Mouse (Mus musculus): ENCODE data around the gene Gna15.

DNA sequence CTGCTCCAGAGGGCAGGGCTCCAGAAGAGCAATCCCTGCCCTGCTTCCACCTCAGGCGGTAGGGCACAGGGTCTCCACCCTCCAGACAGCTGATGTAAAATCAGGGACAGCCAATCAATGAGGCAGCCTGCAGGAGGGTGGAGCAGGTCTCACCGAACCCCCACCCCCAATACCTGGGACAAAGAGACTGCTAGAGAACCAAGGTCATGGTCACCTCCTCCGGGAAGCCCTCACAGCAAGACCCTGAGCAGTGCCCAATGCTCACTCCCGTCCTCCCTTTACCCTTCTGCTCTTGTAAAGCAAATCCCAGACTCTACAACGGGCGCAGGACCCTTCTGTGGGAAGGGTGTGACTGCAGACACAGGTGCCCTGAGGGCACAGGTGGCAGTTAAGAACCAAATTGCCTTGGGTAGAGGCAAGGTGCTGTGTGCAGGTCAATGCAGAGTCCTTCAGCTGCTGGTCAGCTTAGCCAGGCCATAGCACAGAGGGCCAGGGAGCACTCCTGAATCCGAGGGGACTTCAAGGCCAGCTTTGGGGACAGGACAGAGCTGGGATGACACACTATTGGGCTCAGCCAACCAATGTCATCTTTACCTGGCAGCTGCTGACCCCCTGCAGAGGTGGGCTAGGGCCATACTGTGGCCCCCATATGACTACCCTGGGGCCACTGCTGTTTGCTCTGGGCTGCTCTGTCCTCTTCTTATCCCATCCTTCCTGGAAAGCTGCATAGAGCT, 18.9 kb upstream of the Gna15 start:
- no peak for TF ChIP-seq EP300 (IDR thresholded peaks at IDR 0.05; ENCODE audit: low read depth)
- no peak for TF ChIP-seq CTCF (IDR thresholded peaks at IDR 0.05; ENCODE audit: low read depth)

Measured in liver, postnatal 0 days (tissue).